9 mouse cellular contexts compared by ENCODE assay signal in the genomic region with DNA sequence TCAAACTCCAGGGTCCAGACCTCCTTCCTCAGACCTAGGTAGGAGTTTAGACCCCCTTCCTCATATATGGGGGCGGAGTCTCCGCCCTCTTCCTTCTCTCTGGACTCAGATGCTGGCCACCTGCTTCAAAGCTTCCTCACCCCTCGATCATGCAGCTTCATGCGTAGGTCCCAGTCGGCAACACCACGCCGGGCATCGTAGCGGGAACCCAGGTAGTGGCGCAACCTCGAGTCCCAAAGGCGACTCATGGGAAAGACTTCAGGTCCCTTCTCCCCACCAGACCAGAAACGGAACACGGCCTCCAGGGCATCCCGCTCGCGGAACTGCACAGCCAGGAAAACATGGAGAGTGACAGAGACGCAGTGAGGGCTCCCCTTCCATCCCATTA. TPM values are rescaled to one million over a fixed set of nuclear protein-coding genes. Genes with fewer than 3 reads are reported as not detected.
A peak's percentile ranks its signal among the peaks of the same experiment; 100 is the strongest.
DNase-seq lines count a peak whose midpoint lies in the region; ATAC-seq lines count a peak whose summit lies in the region.
"Had no signal": no experiment of that assay in that cellular context is flagged by ENCODE, and none has a peak within 500 bp of the region (broad histone marks: within the 10 kb centered on the region; RNA-seq: fewer than 3 reads in every experiment).

No protein-coding gene starts in this region.

- peak overlapping the region; percentile 88 for H3K4me3 ChIP-seq in megakaryocyte, embryonic 14.5 days (replicated peaks)
- H3K4me3 ChIP-seq in forebrain, embryonic 15.5 days = no peak overlapping the region
- peak overlapping the region; percentile 47; the same call in 1 of the 2 replicates for H3K4me3 ChIP-seq in liver, embryonic 13.5 days (replicated peaks)

- peaks cover 49% of the 10 kb centered on the region for H3K4me1 ChIP-seq in megakaryocyte, embryonic 14.5 days
- peaks cover 14% of the 10 kb centered on the region for H3K4me1 ChIP-seq in forebrain, embryonic 15.5 days
- peaks cover 25% of the 10 kb centered on the region for H3K4me1 ChIP-seq in liver, embryonic 13.5 days (replicated peaks)

- H3K27me3 ChIP-seq in megakaryocyte, embryonic 14.5 days (replicated peaks) = peaks cover 20% of the 10 kb centered on the region
- no peaks in the 10 kb centered on the region for H3K27me3 ChIP-seq in forebrain, embryonic 15.5 days
- peaks cover 17% of the 10 kb centered on the region for H3K27me3 ChIP-seq in liver, embryonic 13.5 days

- no peak for DNase-seq in liver, embryonic 13.5 days
- DNase-seq in testis, postnatal 14 days (ENCODE audit: low spot score) = peak; percentile 3
- DNase-seq: lung, adult 18-20 months; thymus, adult 2 months had no signal

- H3K27ac ChIP-seq in forebrain, embryonic 15.5 days (replicated peaks) = no peak overlapping the region
- no peak overlapping the region for H3K27ac ChIP-seq in liver, embryonic 13.5 days

- no peaks in the 10 kb centered on the region for H3K36me3 ChIP-seq in megakaryocyte, embryonic 14.5 days (replicated peaks; ENCODE audit: low read length)
- no peaks in the 10 kb centered on the region for H3K36me3 ChIP-seq in forebrain, embryonic 15.5 days
- H3K36me3 ChIP-seq in liver, embryonic 13.5 days = no peaks in the 10 kb centered on the region

- H3K9ac ChIP-seq in forebrain, embryonic 15.5 days (replicated peaks) = no peak overlapping the region
- peak overlapping the region; percentile 59; the same call in 1 of the 2 replicates for H3K9ac ChIP-seq in liver, embryonic 13.5 days

- 49% methylated on average over 18 of the region's 18 CpGs for WGBS in forebrain, embryonic 15.5 days
- 46% methylated on average over 18 of the region's 18 CpGs for WGBS in liver, embryonic 13.5 days (ENCODE audit: insufficient replicate concordance)

- H3K9me3 ChIP-seq in megakaryocyte, embryonic 14.5 days = no peaks in the 10 kb centered on the region
- H3K9me3 ChIP-seq in forebrain, embryonic 15.5 days = no peaks in the 10 kb centered on the region
- H3K9me3 ChIP-seq in liver, embryonic 13.5 days (replicated peaks) = no peaks in the 10 kb centered on the region

- ATAC-seq in megakaryocyte, adult 5-6 weeks (ENCODE audit: poor library complexity, severe bottlenecking) = no peak
- no peak for ATAC-seq in forebrain, embryonic 15.5 days (replicated peaks)
- no peak for ATAC-seq in liver, embryonic 13.5 days (ENCODE audit: low read depth)
- no peak for ATAC-seq in cerebellum, adult (ENCODE audit: insufficient number of reproducible peaks, low FRiP score, low TSS enrichment)
- ATAC-seq in frontal cortex, adult (ENCODE audit: low TSS enrichment) = no peak

- peak overlapping the region; percentile 45; the same call in 1 of the 2 replicates for H3K4me2 ChIP-seq in forebrain, embryonic 15.5 days (replicated peaks)
- H3K4me2 ChIP-seq in liver, embryonic 13.5 days = peak overlapping the region; percentile 66

RNA-seq across cellular contexts. Expression of a gene that starts 3.3 kb away (rescaled TPM):
- 3.9 TPM in 1 of 2 replicates, not detected in the other for polyA plus RNA-seq in megakaryocyte, embryonic 14.5 days (2012; ENCODE audit: insufficient read depth, low replicate concordance)
- total RNA-seq in megakaryocyte, adult 5-6 weeks (2015) = 5.1 and 8.8 TPM in 2 replicates
- total RNA-seq in megakaryocyte, adult 5-6 weeks (2017) = 1.7 TPM in 1 of 2 replicates, not detected in the other
- polyA plus RNA-seq in forebrain, embryonic 15.5 days (2015; fragmentation: Nextera tagmentation; extraction: Ambion mirVana) = 1.8 and 1.9 TPM in 2 replicates
- polyA plus RNA-seq in liver, embryonic 13.5 days (2015; fragmentation: Nextera tagmentation; extraction: Ambion mirVana) = 1.1 and 4.5 TPM in 2 replicates

RNA-seq across cellular contexts. Expression of a gene that starts 5.0 kb away (rescaled TPM):
- 1.3 and 5.0 TPM in 2 replicates for polyA plus RNA-seq in megakaryocyte, embryonic 14.5 days (2012; ENCODE audit: insufficient read depth, low replicate concordance)
- total RNA-seq in megakaryocyte, adult 5-6 weeks (2015) = 1.3 TPM in 2 replicates
- total RNA-seq in megakaryocyte, adult 5-6 weeks (2017) = 1.0 TPM in 2 replicates
- 1.6 and 1.7 TPM in 2 replicates for polyA plus RNA-seq in forebrain, embryonic 15.5 days (2015; fragmentation: Nextera tagmentation; extraction: Ambion mirVana)
- 0.13 and 0.24 TPM in 2 replicates for polyA plus RNA-seq in liver, embryonic 13.5 days (2015; fragmentation: Nextera tagmentation; extraction: Ambion mirVana)

RNA-seq across cellular contexts. Expression of a gene that starts 11.1 kb away (rescaled TPM):
- 38.2 TPM in 1 of 2 replicates, not detected in the other for polyA plus RNA-seq in megakaryocyte, embryonic 14.5 days (2012; ENCODE audit: insufficient read depth, low replicate concordance)
- total RNA-seq in megakaryocyte, adult 5-6 weeks (2015) = 2.6 and 5.8 TPM in 2 replicates
- 8.6 and 13.4 TPM in 2 replicates for total RNA-seq in megakaryocyte, adult 5-6 weeks (2017)
- 2.5 and 2.6 TPM in 2 replicates for polyA plus RNA-seq in forebrain, embryonic 15.5 days (2015; fragmentation: Nextera tagmentation; extraction: Ambion mirVana)
- polyA plus RNA-seq in liver, embryonic 13.5 days (2015; fragmentation: Nextera tagmentation; extraction: Ambion mirVana) = 13.2 and 13.4 TPM in 2 replicates

RNA-seq across cellular contexts. Expression of a gene that starts 20.0 kb away (rescaled TPM):
- 2.6 TPM in 1 of 2 replicates, not detected in the other for polyA plus RNA-seq in megakaryocyte, embryonic 14.5 days (2012; ENCODE audit: insufficient read depth, low replicate concordance)
- total RNA-seq in megakaryocyte, adult 5-6 weeks (2015) = not detected in 2 replicates
- total RNA-seq in megakaryocyte, adult 5-6 weeks (2017) = not detected in 2 replicates
- polyA plus RNA-seq in forebrain, embryonic 15.5 days (2015; fragmentation: Nextera tagmentation; extraction: Ambion mirVana) = 158 and 164 TPM in 2 replicates
- 0.39 and 0.46 TPM in 2 replicates for polyA plus RNA-seq in liver, embryonic 13.5 days (2015; fragmentation: Nextera tagmentation; extraction: Ambion mirVana)

RNA-seq across cellular contexts. Expression of a gene that starts 25.8 kb away (rescaled TPM):
- polyA plus RNA-seq in megakaryocyte, embryonic 14.5 days (2012; ENCODE audit: insufficient read depth, low replicate concordance) = 267 and 1,249 TPM in 2 replicates
- 106 and 134 TPM in 2 replicates for total RNA-seq in megakaryocyte, adult 5-6 weeks (2015)
- 146 and 169 TPM in 2 replicates for total RNA-seq in megakaryocyte, adult 5-6 weeks (2017)
- polyA plus RNA-seq in forebrain, embryonic 15.5 days (2015; fragmentation: Nextera tagmentation; extraction: Ambion mirVana) = 48.4 and 50.3 TPM in 2 replicates
- polyA plus RNA-seq in liver, embryonic 13.5 days (2015; fragmentation: Nextera tagmentation; extraction: Ambion mirVana) = 17.1 and 18.8 TPM in 2 replicates
